Mouse (Mus musculus): ENCODE measurements at regions not wholly inside any gene's neighbourhood (a gene's known extent, or its start where the extent isn't known, plus 50 kb on each side); places are given as distances from the start of the nearest gene placed in this dataset.

DNA sequence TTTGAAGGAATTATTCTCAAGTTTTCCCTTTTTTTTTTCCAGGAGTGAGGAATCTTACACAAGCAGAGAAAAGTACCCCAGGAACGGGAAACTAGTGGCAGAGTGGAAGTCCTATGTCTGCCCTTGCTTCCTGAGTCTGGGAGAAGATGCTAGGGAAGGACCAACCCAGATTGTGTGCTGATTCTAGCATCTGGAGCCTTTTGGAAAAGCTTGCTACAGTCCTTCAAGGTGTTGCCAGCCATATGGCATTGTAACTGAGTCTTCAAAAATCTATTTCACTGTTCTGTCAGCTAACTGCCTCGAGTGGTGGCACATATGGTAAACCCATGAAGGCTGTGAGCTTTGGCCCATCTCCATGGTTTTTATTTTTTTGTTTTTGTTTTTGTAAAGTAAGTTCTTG is 432.3 kb downstream of the Adamts20 start:
- Histone ChIP-seq H3K9ac (ENCODE audit: control insufficient read depth, low read depth, low read length, poor library complexity, severe bottlenecking) (no peak overlapping the region), H3K27me3 (ENCODE audit: control insufficient read depth in 1 of 2, insufficient read depth in 2 of 2, low read length in 2 of 2) (no peaks in the 10 kb centered on the region), H3K36me3 (ENCODE audit: control insufficient read depth in 1 of 2, insufficient read depth in 2 of 2, low read length in 2 of 2) (no peaks in the 10 kb centered on the region), H3K9me3 (replicated peaks; ENCODE audit: insufficient read depth, low read length) (no peaks in the 10 kb centered on the region), H3K4me3 (ENCODE audit: control insufficient read depth in 1 of 2, insufficient read depth in 1 of 2, low read depth in 2 of 2, low read length in 2 of 2) (no peak overlapping the region), H3K79me2 (ENCODE audit: control insufficient read depth, insufficient read depth, low read length, poor library complexity) (no peaks in the 10 kb centered on the region), H3K27ac (ENCODE audit: control insufficient read depth, low read depth, low read length) (no peak overlapping the region), H3K4me1 (ENCODE audit: control insufficient read depth in 1 of 2, insufficient read depth in 2 of 2, low read length in 2 of 2) (no peaks in the 10 kb centered on the region)
- no peak for TF ChIP-seq SIN3A (IDR thresholded peaks at IDR 0.05; ENCODE audit: low read length)
- no peak for TF ChIP-seq TCF12 (IDR thresholded peaks at IDR 0.05; ENCODE audit: low read depth, low read length)
- no peak for TF ChIP-seq SMC3 (IDR thresholded peaks at IDR 0.05; ENCODE audit: low read depth, low read length)
- TF ChIP-seq JUND (IDR thresholded peaks at IDR 0.05; ENCODE audit: low read depth, low read length), result no peak
- DNase-seq (ENCODE audit: low read depth, low spot score), result no peak

DNA sequence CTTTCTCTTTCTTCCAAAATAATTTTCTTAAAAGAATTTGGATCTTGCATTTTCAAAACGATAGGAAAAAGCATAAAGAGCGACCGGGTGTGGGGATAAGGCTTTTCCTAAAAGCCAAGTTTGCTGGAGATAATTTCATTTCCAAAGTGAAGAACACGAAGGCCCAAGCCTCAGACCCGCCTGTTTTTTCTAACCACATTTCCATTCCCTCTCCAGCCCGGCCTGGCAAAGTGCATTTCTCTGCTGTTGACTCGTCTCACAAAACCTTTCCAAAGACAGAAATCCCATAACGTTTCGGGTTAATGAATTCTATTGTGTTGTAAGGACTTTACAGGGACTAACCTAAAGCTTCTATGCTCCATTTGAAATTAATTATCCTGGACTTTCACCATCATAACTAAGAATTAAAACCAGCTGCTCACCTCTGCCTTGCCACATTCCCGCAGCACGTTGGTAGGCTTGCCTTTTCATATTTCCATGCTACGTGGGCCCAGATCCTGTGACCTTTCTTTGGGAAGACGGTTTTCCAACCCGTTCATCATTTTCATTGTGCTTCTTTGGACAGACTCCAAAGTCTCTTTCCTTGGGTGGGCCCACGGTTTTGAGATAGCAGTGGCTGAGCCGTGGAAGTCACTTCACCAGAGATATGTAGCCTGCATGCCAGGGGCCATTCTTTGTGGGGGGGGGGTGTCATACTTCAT is 430.5 kb upstream of the Prickle1 start:
- DNase-seq (ENCODE audit: low read depth, low spot score), result no peak
- no peaks in the 10 kb centered on the region for H3K4me1 ChIP-seq (ENCODE audit: control insufficient read depth in 1 of 2, insufficient read depth in 2 of 2, low read length in 2 of 2)

DNA sequence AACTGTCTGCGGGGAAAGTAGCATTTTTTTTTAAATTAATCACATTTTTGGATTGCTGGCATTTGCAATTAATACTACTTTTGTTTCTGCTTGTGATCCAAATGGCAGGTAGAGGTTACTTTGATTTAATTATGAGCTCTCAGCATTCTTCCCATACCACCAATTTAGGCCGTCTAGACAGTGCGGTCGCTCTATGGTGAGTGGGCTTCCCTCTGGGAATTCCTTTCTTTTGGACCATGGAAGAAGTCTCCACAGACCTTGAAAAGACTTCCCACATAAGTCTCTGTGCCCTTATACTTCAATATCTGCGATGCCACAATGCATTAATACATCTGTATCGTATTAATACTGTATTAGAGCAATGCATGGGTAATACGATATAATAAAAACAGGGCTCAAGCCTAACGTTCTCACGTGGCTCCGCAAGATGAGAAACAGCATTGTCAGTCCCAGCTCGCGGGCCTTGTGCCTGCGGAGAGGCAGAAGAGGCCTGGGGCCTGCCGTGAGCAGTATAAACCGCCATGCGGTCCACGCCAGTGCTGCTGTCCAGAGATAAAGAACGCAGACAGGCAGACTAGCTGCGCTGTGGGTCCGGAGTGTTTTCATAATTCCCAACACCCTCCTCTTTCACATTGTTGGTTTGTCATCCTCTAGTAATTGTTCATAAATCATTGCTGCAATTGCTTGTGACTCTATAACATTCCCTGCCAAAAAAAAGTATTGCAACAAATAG is 429.7 kb upstream of the Prickle1 start:
- TF ChIP-seq MAX (IDR thresholded peaks at IDR 0.05; ENCODE audit: low read length) (no peak), SIN3A (IDR thresholded peaks at IDR 0.05; ENCODE audit: low read length) (no peak), HCFC1 (IDR thresholded peaks at IDR 0.05; ENCODE audit: low read depth, low read length) (no peak), KAT2A (conservative IDR thresholded peaks at IDR 0.05; ENCODE audit: low read depth, low read length) (no peak), MAZ (IDR thresholded peaks at IDR 0.05; ENCODE audit: low read depth, low read length) (no peak), GABPA (IDR thresholded peaks at IDR 0.05; ENCODE audit: low read depth, low read length) (no peak)
- Histone ChIP-seq H3K79me2 (ENCODE audit: control insufficient read depth, insufficient read depth, low read length, poor library complexity) (no peaks in the 10 kb centered on the region), H3K27ac (ENCODE audit: control insufficient read depth, low read depth, low read length) (no peak overlapping the region), H3K36me3 (ENCODE audit: control insufficient read depth in 1 of 2, insufficient read depth in 2 of 2, low read length in 2 of 2) (no peaks in the 10 kb centered on the region), H3K4me3 (ENCODE audit: control insufficient read depth in 1 of 2, insufficient read depth in 1 of 2, low read depth in 2 of 2, low read length in 2 of 2) (no peak overlapping the region), H3K4me1 (ENCODE audit: control insufficient read depth in 1 of 2, insufficient read depth in 2 of 2, low read length in 2 of 2) (no peaks in the 10 kb centered on the region), H3K9me3 (replicated peaks; ENCODE audit: insufficient read depth, low read length) (no peaks in the 10 kb centered on the region), H3K9ac (ENCODE audit: control insufficient read depth, low read depth, low read length, poor library complexity, severe bottlenecking) (no peak overlapping the region), H3K27me3 (ENCODE audit: control insufficient read depth in 1 of 2, insufficient read depth in 2 of 2, low read length in 2 of 2) (no peaks in the 10 kb centered on the region)
- no peak for DNase-seq (ENCODE audit: low read depth, low spot score)

More for the DNA sequence above, 430.5 kb upstream of the Prickle1 start:
- no peaks in the 10 kb centered on the region for H3K36me3 ChIP-seq (ENCODE audit: control insufficient read depth in 1 of 2, insufficient read depth in 2 of 2, low read length in 2 of 2)
- H3K9ac ChIP-seq (ENCODE audit: control insufficient read depth, low read depth, low read length, poor library complexity, severe bottlenecking), result no peak overlapping the region
- no peaks in the 10 kb centered on the region for H3K9me3 ChIP-seq (replicated peaks; ENCODE audit: insufficient read depth, low read length)
- no peak overlapping the region for H3K4me3 ChIP-seq (ENCODE audit: control insufficient read depth in 1 of 2, insufficient read depth in 1 of 2, low read depth in 2 of 2, low read length in 2 of 2)
- H3K79me2 ChIP-seq (ENCODE audit: control insufficient read depth, insufficient read depth, low read length, poor library complexity), result no peaks in the 10 kb centered on the region
- H3K27ac ChIP-seq (ENCODE audit: control insufficient read depth, low read depth, low read length), result no peak overlapping the region
- no peak for TF ChIP-seq MYB (IDR thresholded peaks at IDR 0.05; ENCODE audit: low read depth, low read length)
- H3K27me3 ChIP-seq (ENCODE audit: control insufficient read depth in 1 of 2, insufficient read depth in 2 of 2, low read length in 2 of 2), result no peaks in the 10 kb centered on the region
